Mouse (Mus musculus) megakaryocyte, embryonic 14.5 days (primary cell): ENCODE results near the gene Usp43. TPM values are rescaled to one million over a fixed set of nuclear protein-coding genes. Genes with fewer than 3 reads are reported as not detected.

ENCODE experiments used
- H3K27me3 ChIP-seq: replicated peaks from 2 replicates; pipeline ENCODE3; 2012; ENCODE audit warnings: inconsistent platforms
- H3K36me3 ChIP-seq: replicated peaks from 2 replicates; pipeline ENCODE3; 2012; ENCODE audit warnings: low read length, inconsistent platforms, mixed read lengths
- H3K4me1 ChIP-seq: 2 replicates; pipeline ENCODE4 v1.6.1; 2012; ENCODE audit warnings: inconsistent platforms
- H3K4me3 ChIP-seq: replicated peaks from 2 replicates; pipeline ENCODE3; 2012; ENCODE audit warnings: moderate library complexity, mild to moderate bottlenecking, inconsistent platforms
- H3K9me3 ChIP-seq: 2 replicates; pipeline ENCODE4 v1.6.1; 2012; ENCODE audit warnings: inconsistent platforms
- FLI1 ChIP-seq: IDR thresholded peaks from 2 replicates; pipeline ENCODE4 v1.6.1; 2012; ENCODE audit warnings: low read length, inconsistent platforms, mixed read lengths
- GATA1 ChIP-seq: IDR thresholded peaks from 3 replicates; pipeline ENCODE4 v1.6.1; 2012; ENCODE audit warnings: mixed read lengths, low read length, inconsistent platforms, borderline replicate concordance
- polyA plus RNA-seq: library from polyadenylated mRNA; stranded (reverse); fragments of >175 nt; gene quantifications from 2 replicates; pipeline ENCODE4 v1.2.3, GENCODE M21; 2012; ENCODE audit warnings: low replicate concordance; ENCODE audit not compliant: insufficient read depth

The Usp43 gene
- polyA plus RNA-seq, 1 experiment = 0.19 TPM

DNA sequence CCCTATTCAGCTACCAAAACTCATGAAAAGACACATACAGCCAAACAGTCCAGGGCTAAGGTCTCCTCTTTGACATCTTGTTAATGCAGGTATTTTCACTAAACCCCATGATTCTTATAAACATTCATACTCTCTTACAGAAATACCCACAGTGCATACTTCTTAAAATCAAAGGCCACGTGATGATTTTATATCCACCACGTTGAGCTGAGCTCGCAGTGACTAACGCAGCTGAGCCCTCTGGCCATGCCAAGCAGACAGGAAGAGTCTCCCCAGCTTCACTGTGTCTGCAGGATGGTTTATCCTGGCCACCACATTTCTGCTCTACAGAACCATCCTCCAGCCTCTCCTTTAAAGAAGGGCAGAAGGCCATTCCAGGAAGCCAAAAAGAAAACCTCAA lies 18.2 kb downstream of the Usp43 start:
- peaks cover 26% of the 10 kb centered on the region for H3K27me3 ChIP-seq
- no peak overlapping the region for H3K4me3 ChIP-seq
- no peaks in the 10 kb centered on the region for H3K9me3 ChIP-seq
- TF ChIP-seq FLI1 (no peak), GATA1 (no peak)
- no peaks in the 10 kb centered on the region for H3K4me1 ChIP-seq
- no peaks in the 10 kb centered on the region for H3K36me3 ChIP-seq

DNA sequence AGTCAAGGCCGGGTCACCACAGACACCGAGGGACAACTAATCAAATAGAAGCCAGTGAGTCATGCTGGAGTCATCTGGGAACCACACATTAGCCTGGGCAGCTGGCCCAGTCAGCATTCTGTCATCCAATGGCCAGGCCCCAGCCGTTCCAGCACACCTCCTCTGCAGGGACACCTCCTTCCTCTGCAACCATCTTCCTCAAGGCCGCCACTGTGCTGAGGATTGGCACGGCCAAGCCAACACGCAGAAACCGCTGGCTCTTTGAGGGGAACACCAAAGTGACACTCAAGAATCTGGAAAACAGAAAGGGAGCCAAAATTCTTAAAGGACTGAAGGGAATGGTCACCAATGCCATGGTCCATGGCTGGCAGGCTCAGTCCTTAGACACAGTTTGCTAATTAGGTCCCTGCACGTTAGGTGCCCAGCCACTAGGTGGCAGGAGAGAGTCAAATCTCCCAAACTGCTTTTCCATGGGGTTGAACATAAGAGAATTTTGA lies 24.8 kb downstream of the Usp43 start:
- TF ChIP-seq GATA1 (no peak), FLI1 (no peak)
- H3K4me3 ChIP-seq = no peak overlapping the region
- peaks cover 17% of the 10 kb centered on the region for H3K27me3 ChIP-seq
- H3K4me1 ChIP-seq = no peaks in the 10 kb centered on the region
- no peaks in the 10 kb centered on the region for H3K9me3 ChIP-seq
- no peaks in the 10 kb centered on the region for H3K36me3 ChIP-seq

DNA sequence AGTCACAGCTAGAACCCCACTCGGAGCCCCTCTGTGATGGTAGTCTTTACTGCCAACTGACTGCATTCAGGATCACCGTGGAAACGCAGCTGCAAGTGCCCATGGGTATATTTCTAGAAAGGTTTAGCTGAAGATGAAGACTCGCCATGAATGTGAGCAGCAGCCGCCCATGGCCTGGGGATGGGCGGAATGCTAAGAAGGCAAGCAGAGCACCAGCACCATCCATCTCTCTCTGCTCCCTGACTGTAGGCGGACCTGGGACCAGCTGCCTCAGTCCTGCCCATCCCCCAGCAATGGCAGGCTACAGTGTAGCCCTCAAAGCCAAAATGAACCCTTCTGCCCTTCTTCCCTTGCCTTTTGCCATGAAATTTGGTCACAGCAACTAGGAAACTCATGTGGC lies 26.3 kb downstream of the Usp43 start:
- no peak for TF ChIP-seq FLI1
- TF ChIP-seq GATA1 = no peak
- no peaks in the 10 kb centered on the region for H3K9me3 ChIP-seq
- H3K27me3 ChIP-seq = peaks cover 18% of the 10 kb centered on the region
- no peak overlapping the region for H3K4me3 ChIP-seq
- no peaks in the 10 kb centered on the region for H3K36me3 ChIP-seq
- H3K4me1 ChIP-seq = no peaks in the 10 kb centered on the region

DNA sequence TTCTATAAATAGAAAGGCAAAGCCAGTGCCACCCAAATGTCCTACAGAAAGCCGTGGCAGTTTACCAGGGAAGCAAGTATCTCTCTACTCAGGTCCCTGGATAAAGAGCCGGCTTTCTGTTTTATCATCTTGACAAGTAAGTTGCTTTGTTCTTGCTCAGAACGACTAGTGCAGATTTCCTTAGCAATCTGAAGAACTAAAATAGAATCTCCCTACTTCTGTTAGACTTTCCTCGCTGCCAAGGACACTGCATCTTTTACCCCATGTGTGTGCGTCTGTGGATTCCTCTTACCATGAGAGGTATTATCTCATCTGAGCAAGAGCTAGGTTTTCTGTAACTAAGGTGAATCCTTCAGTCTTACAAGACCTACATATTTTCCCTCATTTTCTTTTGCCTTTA lies 33.4 kb downstream of the Usp43 start:
- H3K27me3 ChIP-seq = peaks cover 4% of the 10 kb centered on the region
- no peak for TF ChIP-seq GATA1
- peaks cover 8% of the 10 kb centered on the region for H3K9me3 ChIP-seq
- H3K36me3 ChIP-seq = no peaks in the 10 kb centered on the region
- no peaks in the 10 kb centered on the region for H3K4me1 ChIP-seq
- H3K4me3 ChIP-seq = no peak overlapping the region

DNA sequence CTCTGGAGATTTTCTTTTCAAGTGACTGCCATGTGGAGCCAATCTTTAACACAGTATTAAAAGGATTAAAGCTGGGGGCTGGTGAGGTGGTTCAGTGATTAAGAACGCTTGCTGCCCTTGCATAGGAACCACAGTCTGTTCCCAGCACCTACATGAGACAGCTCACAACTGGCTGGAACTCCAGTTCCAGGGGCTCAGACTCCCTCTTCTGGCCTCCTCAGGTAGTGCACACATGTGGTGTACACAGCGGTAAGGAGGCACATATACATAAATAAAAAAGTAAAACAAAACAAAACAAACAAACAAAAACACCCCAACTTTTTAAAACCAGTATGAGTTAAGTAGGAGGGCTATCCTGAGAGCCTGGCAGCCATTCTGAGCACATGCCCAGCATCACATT lies 36.0 kb downstream of the Usp43 start:
- TF ChIP-seq GATA1 (no peak), FLI1 (no peak)
- H3K27me3 ChIP-seq = peaks cover 4% of the 10 kb centered on the region
- no peaks in the 10 kb centered on the region for H3K36me3 ChIP-seq
- H3K9me3 ChIP-seq = peaks cover 8% of the 10 kb centered on the region
- no peak overlapping the region for H3K4me3 ChIP-seq
- H3K4me1 ChIP-seq = peaks cover 5% of the 10 kb centered on the region; the same call in 1 of the 2 replicates

DNA sequence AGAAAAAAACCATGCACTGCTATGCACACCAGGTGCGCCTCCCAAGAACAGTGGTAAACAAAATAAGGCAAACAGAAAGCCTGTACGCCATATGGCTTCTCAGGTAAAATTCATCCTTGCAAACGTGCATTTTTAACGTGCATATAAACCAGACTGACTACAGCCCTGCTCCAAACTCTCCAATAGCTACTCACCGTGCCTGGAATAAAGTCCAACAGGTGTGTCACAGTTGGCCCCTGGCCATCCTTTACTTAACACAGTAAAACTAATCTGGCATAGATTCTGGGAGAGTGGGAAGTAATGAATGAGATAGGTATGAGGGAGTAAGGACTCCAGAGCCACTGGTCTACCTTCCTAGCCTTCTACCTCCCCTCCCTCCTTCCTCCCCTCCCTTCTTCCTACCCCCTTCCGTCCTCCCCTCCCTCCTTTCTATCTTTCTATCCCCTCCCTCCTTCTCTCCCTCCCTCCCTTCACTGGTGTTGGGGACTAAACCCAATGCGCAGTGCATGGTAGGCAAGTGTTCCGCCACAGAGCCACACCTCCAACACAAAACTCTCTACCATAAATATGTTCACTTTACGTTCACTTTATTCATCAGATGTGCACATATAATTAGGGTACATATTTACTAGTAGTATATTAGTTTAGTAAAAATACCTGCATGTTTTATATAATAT lies 56.3 kb downstream of the Usp43 start:
- Histone ChIP-seq H3K4me3 (no peak overlapping the region), H3K9me3 (peaks cover 4% of the 10 kb centered on the region; the same call in 1 of the 2 replicates), H3K36me3 (no peaks in the 10 kb centered on the region), H3K4me1 (peaks cover 5% of the 10 kb centered on the region; the same call in 1 of the 2 replicates), H3K27me3 (peaks cover 10% of the 10 kb centered on the region)
- TF ChIP-seq FLI1 = no peak
- TF ChIP-seq GATA1 = no peak

DNA sequence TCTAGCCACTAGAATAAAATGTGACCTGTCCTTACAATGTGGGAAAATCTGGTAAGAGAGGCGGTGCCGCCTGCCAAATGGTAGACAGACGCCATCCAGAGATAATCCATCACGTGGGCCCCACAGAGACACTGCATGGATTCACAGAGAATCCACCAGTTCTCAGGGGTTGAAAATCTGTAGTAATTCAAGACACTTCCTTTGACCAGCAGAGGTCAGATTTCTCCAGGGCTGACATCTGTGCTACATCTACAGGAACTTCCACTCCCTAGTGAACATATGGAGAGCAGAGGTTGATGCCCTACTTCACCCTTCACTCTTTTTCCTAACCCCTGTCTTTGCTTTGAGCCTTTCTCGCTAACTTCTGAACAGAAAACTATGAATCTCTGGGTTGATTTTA lies 56.9 kb downstream of the Usp43 start:
- TF ChIP-seq GATA1 (no peak), FLI1 (no peak)
- Histone ChIP-seq H3K36me3 (no peaks in the 10 kb centered on the region), H3K4me3 (no peak overlapping the region), H3K4me1 (peaks cover 5% of the 10 kb centered on the region; the same call in 1 of the 2 replicates), H3K27me3 (peaks cover 14% of the 10 kb centered on the region), H3K9me3 (peaks cover 4% of the 10 kb centered on the region; the same call in 1 of the 2 replicates)

DNA sequence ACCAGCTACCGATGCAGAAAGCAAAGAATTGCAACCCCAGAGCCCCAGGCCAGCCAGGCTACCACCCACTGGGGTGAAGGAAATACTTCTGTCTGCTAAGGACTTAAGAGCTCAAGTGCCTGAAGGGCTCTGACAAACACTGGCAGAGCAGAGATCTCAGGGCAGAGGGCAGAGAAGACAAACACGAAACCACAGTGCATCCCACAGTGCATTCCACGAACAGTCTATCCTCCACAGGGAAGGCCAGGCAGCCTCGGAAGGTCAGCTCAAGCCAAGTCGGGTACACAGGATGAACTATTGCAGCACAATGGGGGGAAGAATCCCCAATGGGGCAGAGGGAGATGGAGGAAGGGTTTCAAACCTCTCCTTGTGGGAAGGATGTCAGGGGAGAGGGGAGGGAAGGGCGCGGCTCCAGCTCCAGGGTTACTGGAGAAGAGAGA lies 60.5 kb downstream of the Usp43 start:
- Histone ChIP-seq H3K4me3 (peak overlapping the region; percentile 15), H3K27me3 (peaks cover 22% of the 10 kb centered on the region), H3K36me3 (no peaks in the 10 kb centered on the region), H3K9me3 (peaks cover 4% of the 10 kb centered on the region; the same call in 1 of the 2 replicates), H3K4me1 (peaks cover 5% of the 10 kb centered on the region; the same call in 1 of the 2 replicates)
- TF ChIP-seq FLI1 = no peak
- TF ChIP-seq GATA1 = no peak

DNA sequence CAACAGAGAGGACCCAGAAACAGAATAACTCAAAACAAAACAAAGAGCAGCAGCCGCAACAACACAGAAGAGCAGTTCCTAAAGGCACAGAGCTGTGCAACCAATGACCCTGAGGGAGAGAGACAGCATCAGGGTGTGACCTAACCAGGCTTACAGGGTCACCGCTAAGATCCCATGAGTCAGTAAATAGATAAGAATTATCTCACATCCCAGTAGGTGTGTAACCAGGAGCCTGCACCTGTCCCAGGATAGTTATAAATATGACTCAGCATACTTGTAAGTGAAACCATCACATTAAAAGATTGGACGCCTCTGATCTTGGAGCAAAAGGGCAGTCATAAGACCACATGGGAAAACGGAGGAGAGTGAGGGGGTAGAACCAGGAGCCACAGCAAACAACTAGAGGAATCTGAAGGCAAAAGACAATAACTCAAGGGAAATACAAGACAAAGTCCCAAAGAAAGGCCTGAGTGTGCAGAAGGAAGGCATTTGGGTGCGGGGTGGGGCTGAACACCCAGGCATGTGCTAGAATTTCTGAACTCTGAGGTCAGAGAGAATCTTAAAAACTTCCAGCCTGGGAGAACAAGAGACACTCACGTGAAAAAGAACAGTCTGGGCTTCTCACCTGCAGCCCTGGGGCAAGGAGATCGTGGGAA lies 61.1 kb downstream of the Usp43 start:
- Histone ChIP-seq H3K9me3 (peaks cover 4% of the 10 kb centered on the region; the same call in 1 of the 2 replicates), H3K36me3 (no peaks in the 10 kb centered on the region), H3K27me3 (peaks cover 22% of the 10 kb centered on the region), H3K4me1 (peaks cover 5% of the 10 kb centered on the region; the same call in 1 of the 2 replicates), H3K4me3 (no peak overlapping the region)
- TF ChIP-seq FLI1 (no peak), GATA1 (no peak)

DNA sequence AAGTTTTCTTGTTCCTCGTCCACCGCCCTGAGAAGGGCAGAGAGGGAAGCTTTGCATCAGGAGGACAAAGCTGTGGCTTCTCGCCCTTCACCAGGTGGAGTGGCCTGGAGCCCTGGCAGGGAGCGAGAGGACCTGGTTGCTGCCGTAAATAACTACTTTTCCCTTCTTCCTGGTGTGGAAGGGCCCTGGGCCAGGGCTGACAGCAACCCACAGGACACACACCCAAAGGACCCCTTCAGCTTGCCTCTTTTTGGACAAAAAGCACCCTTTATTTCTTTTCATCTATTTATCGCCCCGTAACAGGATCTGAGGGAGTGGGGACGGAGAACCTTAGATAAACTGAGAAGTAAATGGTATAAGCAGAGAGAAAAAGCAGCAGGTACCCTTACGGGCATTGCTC lies 63.4 kb downstream of the Usp43 start:
- H3K27me3 ChIP-seq = peaks cover 19% of the 10 kb centered on the region
- H3K4me1 ChIP-seq = peaks cover 5% of the 10 kb centered on the region; the same call in 1 of the 2 replicates
- H3K4me3 ChIP-seq = no peak overlapping the region
- TF ChIP-seq GATA1 (no peak), FLI1 (no peak)
- H3K36me3 ChIP-seq = no peaks in the 10 kb centered on the region
- peaks cover 4% of the 10 kb centered on the region; the same call in 1 of the 2 replicates for H3K9me3 ChIP-seq
